Mouse (Mus musculus): ENCODE results near the gene Uvssa. TPM values are rescaled to one million over a fixed set of nuclear protein-coding genes. Genes with fewer than 3 reads are reported as not detected.

The Uvssa gene
- polyA plus RNA-seq, 1 experiment from 2014 or later = 8.9 TPM

- Histone ChIP-seq H3K4me2 (replicated peaks; ENCODE audit: low read depth, low read length) (no peak overlapping the region), H3K9me3 (ENCODE audit: control insufficient read depth, low read length) (no peaks in the 10 kb centered on the region), H3K27me3 (ENCODE audit: control insufficient read depth, insufficient read depth, low read length) (no peaks in the 10 kb centered on the region), H3K4me1 (ENCODE audit: control insufficient read depth, insufficient read depth, low read length) (no peaks in the 10 kb centered on the region), H3K9ac (ENCODE audit: low read depth, low read length) (no peak overlapping the region), H3K36me3 (ENCODE audit: control insufficient read depth, insufficient read depth, low read length) (no peaks in the 10 kb centered on the region), H3K4me3 (ENCODE audit: low read length) (no peak overlapping the region), H3K27ac (ENCODE audit: low read depth, low read length) (no peak overlapping the region)
- ATAC-seq (ENCODE audit: low FRiP score, low TSS enrichment) = no peak
- 29% methylated on average over 8 of the region's 8 CpGs for WGBS
Observed at GRCm38 (mm10) chr5:33455737-33456136, 77.4 kb downstream of the Uvssa start.

DNA sequence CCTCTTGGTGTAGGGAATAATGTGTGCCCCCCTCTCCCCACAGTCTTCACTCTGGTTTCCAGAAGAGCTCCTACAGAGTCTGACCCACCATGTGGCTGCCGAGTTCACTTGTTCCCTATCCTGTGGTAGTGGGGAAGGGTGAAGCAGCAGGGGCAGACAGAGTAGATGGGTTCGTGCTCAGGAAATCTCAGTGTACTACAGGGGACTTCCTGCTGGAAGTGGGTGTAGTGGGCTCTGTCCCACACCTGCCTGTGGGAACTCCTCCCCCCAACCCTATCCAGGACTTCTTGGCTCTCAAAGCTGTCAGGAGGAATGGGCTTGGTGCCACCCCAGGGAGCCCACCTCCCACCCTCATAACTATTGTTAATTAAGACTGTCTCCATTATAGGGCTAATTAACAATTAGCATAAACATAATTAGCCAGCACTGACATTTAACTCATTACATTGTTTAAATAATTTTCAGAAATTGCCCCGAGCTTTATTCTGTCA, 79.8 kb downstream of the Uvssa start:
- Histone ChIP-seq H3K36me3 (ENCODE audit: control insufficient read depth, insufficient read depth, low read length) (no peaks in the 10 kb centered on the region), H3K27me3 (ENCODE audit: control insufficient read depth, insufficient read depth, low read length) (no peaks in the 10 kb centered on the region), H3K9ac (ENCODE audit: low read depth, low read length) (no peak overlapping the region), H3K4me1 (ENCODE audit: control insufficient read depth, insufficient read depth, low read length) (no peaks in the 10 kb centered on the region), H3K9me3 (ENCODE audit: control insufficient read depth, low read length) (no peaks in the 10 kb centered on the region), H3K4me2 (replicated peaks; ENCODE audit: low read depth, low read length) (no peak overlapping the region), H3K27ac (ENCODE audit: low read depth, low read length) (no peak overlapping the region), H3K4me3 (ENCODE audit: low read length) (no peak overlapping the region)
- no peak for ATAC-seq (ENCODE audit: low FRiP score, low TSS enrichment)
- WGBS = 72% methylated on average over 3 of the region's 3 CpGs

DNA sequence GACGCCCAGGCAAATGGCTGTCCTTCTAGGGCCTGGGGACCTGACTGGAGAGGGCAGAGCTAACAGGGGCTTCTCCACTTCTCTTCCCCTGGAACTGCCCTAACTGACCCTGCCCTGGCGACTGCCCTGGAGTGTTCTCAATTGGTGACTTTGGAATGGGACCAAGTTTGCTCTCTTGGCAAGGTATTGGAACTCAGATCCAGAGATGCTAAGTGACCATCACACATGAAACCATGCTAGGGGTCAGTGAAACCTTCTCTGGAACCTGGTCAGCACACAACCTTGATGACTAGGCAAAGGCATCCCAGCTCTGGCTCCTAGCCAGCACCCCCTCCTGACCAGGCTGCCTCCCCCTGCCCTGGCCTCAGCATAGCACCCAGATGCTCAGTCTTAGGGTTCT, 80.8 kb downstream of the Uvssa start:
- no peak overlapping the region for H3K4me3 ChIP-seq (ENCODE audit: low read length)
- H3K9ac ChIP-seq (ENCODE audit: low read depth, low read length) = no peak overlapping the region
- ATAC-seq (ENCODE audit: low FRiP score, low TSS enrichment) = no peak
- H3K27ac ChIP-seq (ENCODE audit: low read depth, low read length) = no peak overlapping the region
- H3K4me2 ChIP-seq (replicated peaks; ENCODE audit: low read depth, low read length) = no peak overlapping the region
- H3K9me3 ChIP-seq (ENCODE audit: control insufficient read depth, low read length) = no peaks in the 10 kb centered on the region
- no peaks in the 10 kb centered on the region for H3K27me3 ChIP-seq (ENCODE audit: control insufficient read depth, insufficient read depth, low read length)
- H3K36me3 ChIP-seq (ENCODE audit: control insufficient read depth, insufficient read depth, low read length) = no peaks in the 10 kb centered on the region
- 61% methylated on average over 2 of the region's 2 CpGs for WGBS
- H3K4me1 ChIP-seq (ENCODE audit: control insufficient read depth, insufficient read depth, low read length) = no peaks in the 10 kb centered on the region

DNA sequence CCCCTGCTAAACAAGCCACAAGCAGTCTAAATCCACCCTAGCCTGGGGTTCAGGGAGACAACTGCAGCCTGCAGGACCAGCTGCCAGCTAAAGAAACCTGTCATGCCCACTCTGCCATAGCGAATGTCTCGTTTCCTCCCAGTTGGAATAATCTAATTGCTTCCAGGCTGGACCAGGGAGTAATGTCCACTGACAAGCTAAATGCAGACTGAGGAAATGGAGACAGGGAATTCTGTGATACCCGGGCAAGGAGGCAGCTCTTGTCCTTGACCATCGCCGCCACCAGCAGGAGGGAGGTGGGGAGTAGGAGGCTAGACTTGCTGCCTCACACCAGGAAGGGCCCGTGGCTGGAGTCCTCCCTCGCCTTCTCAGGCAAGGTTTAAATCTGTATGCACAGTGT, 86.0 kb downstream of the Uvssa start:
- WGBS = 67% methylated on average over 7 of the region's 7 CpGs
- no peak for ATAC-seq (ENCODE audit: low FRiP score, low TSS enrichment)
- H3K9ac ChIP-seq (ENCODE audit: low read depth, low read length) = no peak overlapping the region

GRCm38 (mm10) chr5:33465464-33465863, 87.1 kb downstream of the Uvssa start:
- Histone ChIP-seq H3K4me1 (ENCODE audit: control insufficient read depth, insufficient read depth, low read length) (no peaks in the 10 kb centered on the region), H3K4me3 (ENCODE audit: low read length) (no peak overlapping the region), H3K4me2 (replicated peaks; ENCODE audit: low read depth, low read length) (no peak overlapping the region), H3K9ac (ENCODE audit: low read depth, low read length) (no peak overlapping the region), H3K36me3 (ENCODE audit: control insufficient read depth, insufficient read depth, low read length) (no peaks in the 10 kb centered on the region), H3K9me3 (ENCODE audit: control insufficient read depth, low read length) (no peaks in the 10 kb centered on the region), H3K27me3 (ENCODE audit: control insufficient read depth, insufficient read depth, low read length) (peaks cover 7% of the 10 kb centered on the region), H3K27ac (ENCODE audit: low read depth, low read length) (no peak overlapping the region)
- WGBS = 37% methylated on average over 11 of the region's 11 CpGs
- no peak for ATAC-seq (ENCODE audit: low FRiP score, low TSS enrichment)

More for the DNA sequence above, 86.0 kb downstream of the Uvssa start:
- no peaks in the 10 kb centered on the region for H3K36me3 ChIP-seq (ENCODE audit: control insufficient read depth, insufficient read depth, low read length)
- H3K27me3 ChIP-seq (ENCODE audit: control insufficient read depth, insufficient read depth, low read length) = peaks cover 7% of the 10 kb centered on the region
- H3K4me1 ChIP-seq (ENCODE audit: control insufficient read depth, insufficient read depth, low read length) = no peaks in the 10 kb centered on the region
- no peak overlapping the region for H3K4me3 ChIP-seq (ENCODE audit: low read length)
- no peak overlapping the region for H3K27ac ChIP-seq (ENCODE audit: low read depth, low read length)
- H3K4me2 ChIP-seq (replicated peaks; ENCODE audit: low read depth, low read length) = no peak overlapping the region
- H3K9me3 ChIP-seq (ENCODE audit: control insufficient read depth, low read length) = no peaks in the 10 kb centered on the region

Other genes with a start within 250 kb of the Uvssa start
- gene Spon2, start 160.1 kb upstream of the Uvssa start, polyA plus RNA-seq (2014; fragmentation: Nextera tagmentation; extraction: Ambion mirVana) = 3.9 and 4.2 TPM in 2 replicates
- gene Ctbp1, start 103.6 kb upstream of the Uvssa start, polyA plus RNA-seq (2014; fragmentation: Nextera tagmentation; extraction: Ambion mirVana) = 241 and 398 TPM in 2 replicates
- gene Maea, start 43.0 kb upstream of the Uvssa start, polyA plus RNA-seq (2014; fragmentation: Nextera tagmentation; extraction: Ambion mirVana) = 97.9 and 133 TPM in 2 replicates
- not detected in 2 replicates for gene Nkx1-1, start 55.4 kb downstream of the Uvssa start, polyA plus RNA-seq (2014; fragmentation: Nextera tagmentation; extraction: Ambion mirVana)

Measured in kidney, embryonic 14.5 days (tissue).